Mouse (Mus musculus): ENCODE data around the gene Nrxn3.

- no peak for TF ChIP-seq POLR2AphosphoS2 (IDR thresholded peaks at IDR 0.05; ENCODE audit: insufficient read length, low read depth)
- TF ChIP-seq REST (IDR thresholded peaks at IDR 0.05; ENCODE audit: insufficient read depth, insufficient read length), result no peak
- no peak for TF ChIP-seq CEBPB (IDR thresholded peaks at IDR 0.05; ENCODE audit: insufficient read depth, poor library complexity, severe bottlenecking)
- no peak for TF ChIP-seq POLR2A (IDR thresholded peaks at IDR 0.05; ENCODE audit: insufficient read length, low read depth)
- no peak for TF ChIP-seq MAX (IDR thresholded peaks at IDR 0.05; ENCODE audit: low read depth)
- no peak for TF ChIP-seq E2F4 (IDR thresholded peaks at IDR 0.05; ENCODE audit: insufficient read depth)
- TF ChIP-seq USF1 (IDR thresholded peaks at IDR 0.05; ENCODE audit: low read depth), result no peak
- TF ChIP-seq SRF (IDR thresholded peaks at IDR 0.05; ENCODE audit: control insufficient read depth, insufficient read length, low read depth), result no peak
- TF ChIP-seq MYOD1 (IDR thresholded peaks at IDR 0.05; ENCODE audit: control insufficient read depth in 1 of 3, insufficient read length in 2 of 3, low read depth in 2 of 3), result no peak
- TF ChIP-seq TCF12 (IDR thresholded peaks at IDR 0.05; ENCODE audit: insufficient read depth, poor library complexity, severe bottlenecking), result no peak
- no peak for TF ChIP-seq MYOG (IDR thresholded peaks at IDR 0.05; ENCODE audit: control insufficient read depth in 1 of 3, insufficient read depth in 1 of 3, insufficient read length in 2 of 3, low read depth in 2 of 3)
- TF ChIP-seq TCF3 (IDR thresholded peaks at IDR 0.05; ENCODE audit: insufficient read length, low read depth), result no peak
Observed at GRCm38 (mm10) chr12:88860397-88860796, 137.7 kb downstream of the Nrxn3 start.
